Mouse (Mus musculus): ENCODE results near the gene Katna1. TPM values are rescaled to one million over a fixed set of nuclear protein-coding genes. Genes with fewer than 3 reads are reported as not detected.

The Katna1 gene
- polyA plus RNA-seq, 1 experiment from 2014 or later: 57.7 TPM

GRCm38 (mm10) chr10:7792751-7793385 lies 67.1 kb downstream of the Katna1 start, which contains the start of the genes Ginm1 and Ppil4:
Gene Ginm1 (minus strand): TSS chr10:7792824.
Gene Ppil4 (plus strand): TSS chr10:7792891.
- no peaks in the 10 kb centered on the region for H3K27me3 ChIP-seq (ENCODE audit: control insufficient read depth, insufficient read depth, low read length)
- H3K9ac ChIP-seq (ENCODE audit: low read length): peak within 1 kb of the TSS; percentile 95
- peak within 1 kb of the TSS; percentile 98 for H3K4me3 ChIP-seq (replicated peaks; ENCODE audit: low read length)
- H3K27ac ChIP-seq (ENCODE audit: low read length): peak within 1 kb of the TSS; percentile 75
- WGBS: 1% methylated on average over 52 of the region's 52 CpGs
- no peaks in the 10 kb centered on the region for H3K9me3 ChIP-seq (replicated peaks; ENCODE audit: control insufficient read depth, low read length)
- H3K4me1 ChIP-seq (ENCODE audit: control insufficient read depth, insufficient read depth, low read length): peaks cover 13% of the 10 kb centered on the region
- peak within 1 kb of the TSS; percentile 84 for H3K4me2 ChIP-seq (ENCODE audit: low read depth, low read length)
- peak; percentile 94 for ATAC-seq (ENCODE audit: insufficient read depth, low FRiP score)
- 0 out of 2 replicates have a peak, but pooled peaks cover 17% of the 10 kb centered on the region for H3K36me3 ChIP-seq (ENCODE audit: control insufficient read depth, insufficient read depth, low read length)

- Histone ChIP-seq H3K4me2 (ENCODE audit: low read depth, low read length) (no peak overlapping the region), H3K27ac (ENCODE audit: low read length) (no peak overlapping the region), H3K4me3 (replicated peaks; ENCODE audit: low read length) (no peak overlapping the region), H3K9ac (ENCODE audit: low read length) (no peak overlapping the region), H3K9me3 (replicated peaks; ENCODE audit: control insufficient read depth, low read length) (no peaks in the 10 kb centered on the region), H3K4me1 (ENCODE audit: control insufficient read depth, insufficient read depth, low read length) (no peaks in the 10 kb centered on the region), H3K36me3 (ENCODE audit: control insufficient read depth, insufficient read depth, low read length) (peaks cover 21% of the 10 kb centered on the region; the same call in 1 of the 2 replicates), H3K27me3 (ENCODE audit: control insufficient read depth, insufficient read depth, low read length) (no peaks in the 10 kb centered on the region)
- WGBS: 91% methylated on average over 3 of the region's 3 CpGs
- ATAC-seq (ENCODE audit: insufficient read depth, low FRiP score): no peak
Measured at GRCm38 (mm10) chr10:7801258-7801657, 75.5 kb downstream of the Katna1 start.

- Histone ChIP-seq H3K9ac (ENCODE audit: low read length) (no peak overlapping the region), H3K27ac (ENCODE audit: low read length) (no peak overlapping the region), H3K4me3 (replicated peaks; ENCODE audit: low read length) (no peak overlapping the region), H3K36me3 (ENCODE audit: control insufficient read depth, insufficient read depth, low read length) (peaks cover 21% of the 10 kb centered on the region; the same call in 1 of the 2 replicates), H3K4me2 (ENCODE audit: low read depth, low read length) (no peak overlapping the region), H3K4me1 (ENCODE audit: control insufficient read depth, insufficient read depth, low read length) (no peaks in the 10 kb centered on the region), H3K27me3 (ENCODE audit: control insufficient read depth, insufficient read depth, low read length) (no peaks in the 10 kb centered on the region), H3K9me3 (replicated peaks; ENCODE audit: control insufficient read depth, low read length) (no peaks in the 10 kb centered on the region)
- 84% methylated on average over 2 of the region's 2 CpGs for WGBS
- no peak for ATAC-seq (ENCODE audit: insufficient read depth, low FRiP score)
Measured at GRCm38 (mm10) chr10:7802519-7803140, 76.8 kb downstream of the Katna1 start.

- H3K36me3 ChIP-seq (ENCODE audit: control insufficient read depth, insufficient read depth, low read length): peaks cover 15% of the 10 kb centered on the region; the same call in 1 of the 2 replicates
- ATAC-seq (ENCODE audit: insufficient read depth, low FRiP score): 0 out of 2 replicates have a peak, but pooled peaks have one; percentile 37
- no peaks in the 10 kb centered on the region for H3K27me3 ChIP-seq (ENCODE audit: control insufficient read depth, insufficient read depth, low read length)
Measured at GRCm38 (mm10) chr10:7809937-7810336, 84.1 kb downstream of the Katna1 start.

More at GRCm38 (mm10) chr10:7809937-7810336, 84.1 kb downstream of the Katna1 start:
- Histone ChIP-seq H3K4me2 (ENCODE audit: low read depth, low read length) (no peak overlapping the region), H3K4me1 (ENCODE audit: control insufficient read depth, insufficient read depth, low read length) (no peaks in the 10 kb centered on the region), H3K9ac (ENCODE audit: low read length) (no peak overlapping the region), H3K4me3 (replicated peaks; ENCODE audit: low read length) (no peak overlapping the region), H3K27ac (ENCODE audit: low read length) (no peak overlapping the region), H3K9me3 (replicated peaks; ENCODE audit: control insufficient read depth, low read length) (no peaks in the 10 kb centered on the region)
- WGBS: 48% methylated on average over 2 of the region's 2 CpGs

Other genes starting within 250 kb of the Katna1 start
- gene Lrp11, start 136.2 kb upstream of the Katna1 start, polyA plus RNA-seq (2015; fragmentation: Nextera tagmentation; extraction: Ambion mirVana): 2.3 and 2.9 TPM in 2 replicates
- gene Nup43, start 58.5 kb upstream of the Katna1 start, polyA plus RNA-seq (2015; fragmentation: Nextera tagmentation; extraction: Ambion mirVana): 34.2 and 34.5 TPM in 2 replicates
- 105 and 110 TPM in 2 replicates for gene Pcmt1, start 44.9 kb upstream of the Katna1 start, polyA plus RNA-seq (2015; fragmentation: Nextera tagmentation; extraction: Ambion mirVana)
- gene Lats1, start 44.8 kb upstream of the Katna1 start, polyA plus RNA-seq (2015; fragmentation: Nextera tagmentation; extraction: Ambion mirVana): 9.4 TPM in 2 replicates
- 81.7 and 90.5 TPM in 2 replicates for gene Ginm1, start 66.8 kb downstream of the Katna1 start, polyA plus RNA-seq (2015; fragmentation: Nextera tagmentation; extraction: Ambion mirVana)
- 38.2 and 39.2 TPM in 2 replicates for gene Ppil4, start 66.9 kb downstream of the Katna1 start, polyA plus RNA-seq (2015; fragmentation: Nextera tagmentation; extraction: Ambion mirVana)
- 0.43 and 0.52 TPM in 2 replicates for gene Zc3h12d, start 106.5 kb downstream of the Katna1 start, polyA plus RNA-seq (2015; fragmentation: Nextera tagmentation; extraction: Ambion mirVana)
- 14.5 and 15.5 TPM in 2 replicates for gene Tab2, start 230.2 kb downstream of the Katna1 start, polyA plus RNA-seq (2015; fragmentation: Nextera tagmentation; extraction: Ambion mirVana)

All from stomach, embryonic 16.5 days (tissue).